Comparison of ENCODE assay signal across 21 mouse cellular contexts in genomic region chr5:151409282-151409681, GRCm38 (mm10). TPM values are rescaled to one million over a fixed set of nuclear protein-coding genes. Genes with fewer than 3 reads are reported as not detected.
DNase-seq lines count a peak whose midpoint lies in the region; ATAC-seq and TF ChIP-seq lines count a peak whose summit lies in the region.
"Had no signal": no experiment of that assay in that cellular context is flagged by ENCODE, and none has a peak within 500 bp of the region (broad histone marks: within the 10 kb centered on the region; RNA-seq: fewer than 3 reads in every experiment).

No protein-coding gene starts in this region.

- intact Hi-C loops in heart, adult 2 months (cut with DNase I) = no loop called here

- peak overlapping the region; percentile 72 for H3K27ac ChIP-seq in kidney, embryonic 15.5 days
- H3K27ac ChIP-seq in kidney, adult 2 months (ENCODE audit: insufficient read depth, low read depth, low read length) = no peak overlapping the region
- no peak overlapping the region for H3K27ac ChIP-seq in forebrain, embryonic 13.5 days
- no peak overlapping the region; the same call in 1 of the 2 replicates for H3K27ac ChIP-seq in hindbrain, embryonic 15.5 days (replicated peaks)
- peak overlapping the region; percentile 71 for H3K27ac ChIP-seq in neural tube, embryonic 13.5 days (replicated peaks)
- H3K27ac ChIP-seq in heart, adult 2 months = no peak overlapping the region
- H3K27ac ChIP-seq: embryonic facial prominence, embryonic 12.5 days; heart, embryonic 13.5 days had no signal

- no peak for DNase-seq in kidney, adult 2 months
- DNase-seq in urinary bladder, postnatal 36 days (ENCODE audit: low spot score in 2 of 2) = no peak
- no peak for DNase-seq in heart, adult 2 months
- no peak for DNase-seq in gastrocnemius, postnatal 4 days (ENCODE audit: low spot score in 2 of 2)
- DNase-seq: adrenal gland, postnatal 25 days; gastrocnemius, postnatal 36 days; kidney, postnatal 4 days; left cerebral cortex, postnatal 4 days; lung, embryonic 14.5 days; right cerebral cortex, adult 18-20 months had no signal

- 38% methylated on average over 1 of the region's 1 CpGs for WGBS in kidney, embryonic 15.5 days
- 46% methylated on average over 1 of the region's 1 CpGs for WGBS in kidney, adult 2 months
- 0% methylated on average over 1 of the region's 1 CpGs for WGBS in forebrain, embryonic 13.5 days
- 9% methylated on average over 1 of the region's 1 CpGs for WGBS in hindbrain, embryonic 15.5 days
- WGBS in neural tube, embryonic 13.5 days = 13% methylated on average over 1 of the region's 1 CpGs
- 61% methylated on average over 1 of the region's 1 CpGs for WGBS in heart, adult 2 months

- H3K4me2 ChIP-seq in kidney, embryonic 15.5 days = no peak overlapping the region
- no peak overlapping the region for H3K4me2 ChIP-seq in forebrain, embryonic 13.5 days
- no peak overlapping the region for H3K4me2 ChIP-seq in hindbrain, embryonic 15.5 days
- no peak overlapping the region for H3K4me2 ChIP-seq in neural tube, embryonic 13.5 days
- H3K4me2 ChIP-seq: embryonic facial prominence, embryonic 12.5 days; heart, embryonic 13.5 days; lung, embryonic 14.5 days had no signal

- no peak for TF ChIP-seq POLR2A in kidney, adult 2 months (IDR thresholded peaks at IDR 0.05; ENCODE audit: low read depth, low read length)
- TF ChIP-seq POLR2A in heart, adult 2 months (IDR thresholded peaks at IDR 0.05; ENCODE audit: insufficient read depth, low read depth, low read length) = no peak

- no peak overlapping the region for H3K4me3 ChIP-seq in kidney, embryonic 15.5 days (replicated peaks)
- no peak overlapping the region for H3K4me3 ChIP-seq in kidney, adult 2 months (ENCODE audit: insufficient read depth, low read depth, low read length)
- H3K4me3 ChIP-seq in forebrain, embryonic 13.5 days = no peak overlapping the region
- no peak overlapping the region for H3K4me3 ChIP-seq in hindbrain, embryonic 15.5 days
- no peak overlapping the region for H3K4me3 ChIP-seq in neural tube, embryonic 13.5 days
- H3K4me3 ChIP-seq in heart, adult 2 months = no peak overlapping the region
- H3K4me3 ChIP-seq: embryonic facial prominence, embryonic 12.5 days; heart, embryonic 13.5 days had no signal

- H3K36me3 ChIP-seq in kidney, embryonic 15.5 days = no peaks in the 10 kb centered on the region
- H3K36me3 ChIP-seq in kidney, adult 2 months (ENCODE audit: control insufficient read depth, insufficient read depth, low read length) = no peaks in the 10 kb centered on the region
- H3K36me3 ChIP-seq in forebrain, embryonic 13.5 days (ENCODE audit: poor library complexity, severe bottlenecking) = no peaks in the 10 kb centered on the region
- H3K36me3 ChIP-seq in hindbrain, embryonic 15.5 days = no peaks in the 10 kb centered on the region
- no peaks in the 10 kb centered on the region for H3K36me3 ChIP-seq in neural tube, embryonic 13.5 days
- H3K36me3 ChIP-seq in heart, adult 2 months (ENCODE audit: control insufficient read depth, insufficient read depth, low read length) = no peaks in the 10 kb centered on the region
- H3K36me3 ChIP-seq: embryonic facial prominence, embryonic 12.5 days; G1E; heart, embryonic 13.5 days had no signal

- ATAC-seq in kidney, embryonic 15.5 days (replicated peaks; ENCODE audit: low FRiP score) = no peak
- ATAC-seq in forebrain, embryonic 13.5 days = peak; percentile 89
- ATAC-seq in hindbrain, embryonic 15.5 days (ENCODE audit: low FRiP score, low read depth) = peak; percentile 81
- ATAC-seq in neural tube, embryonic 13.5 days (ENCODE audit: low read depth) = peak; percentile 80

- H3K9ac ChIP-seq in kidney, embryonic 15.5 days = no peak overlapping the region
- H3K9ac ChIP-seq in forebrain, embryonic 13.5 days = no peak overlapping the region
- no peak overlapping the region for H3K9ac ChIP-seq in hindbrain, embryonic 15.5 days
- H3K9ac ChIP-seq in neural tube, embryonic 13.5 days = no peak overlapping the region
- no peak overlapping the region for H3K9ac ChIP-seq in heart, adult 2 months (ENCODE audit: low read depth, low read length)
- H3K9ac ChIP-seq: embryonic facial prominence, embryonic 12.5 days; heart, embryonic 13.5 days; lung, embryonic 14.5 days had no signal

- H3K79me2 ChIP-seq in heart, adult 2 months (replicated peaks; ENCODE audit: control insufficient read depth, insufficient read depth, low read length) = no peaks in the 10 kb centered on the region

- no peaks in the 10 kb centered on the region for H3K9me3 ChIP-seq in kidney, embryonic 15.5 days (replicated peaks)
- H3K9me3 ChIP-seq in forebrain, embryonic 13.5 days (replicated peaks) = no peaks in the 10 kb centered on the region
- H3K9me3 ChIP-seq in hindbrain, embryonic 15.5 days = no peaks in the 10 kb centered on the region
- no peaks in the 10 kb centered on the region for H3K9me3 ChIP-seq in neural tube, embryonic 13.5 days
- H3K9me3 ChIP-seq: embryonic facial prominence, embryonic 12.5 days; G1E; heart, embryonic 13.5 days had no signal

- H3K4me1 ChIP-seq in kidney, embryonic 15.5 days = peaks cover 16% of the 10 kb centered on the region
- no peaks in the 10 kb centered on the region for H3K4me1 ChIP-seq in kidney, adult 2 months (ENCODE audit: control insufficient read depth, insufficient read depth, low read length)
- peaks cover 38% of the 10 kb centered on the region for H3K4me1 ChIP-seq in forebrain, embryonic 13.5 days
- H3K4me1 ChIP-seq in hindbrain, embryonic 15.5 days (replicated peaks) = peaks cover 4% of the 10 kb centered on the region
- H3K4me1 ChIP-seq in neural tube, embryonic 13.5 days (replicated peaks) = peaks cover 32% of the 10 kb centered on the region
- peaks cover 4% of the 10 kb centered on the region; the same call in 1 of the 2 replicates for H3K4me1 ChIP-seq in heart, adult 2 months (ENCODE audit: control insufficient read depth, insufficient read depth, low read length)
- H3K4me1 ChIP-seq: embryonic facial prominence, embryonic 12.5 days had no signal

- no peak for TF ChIP-seq CTCF in kidney, adult 2 months (conservative IDR thresholded peaks at IDR 0.05; ENCODE audit: insufficient read depth, insufficient read length, low read depth, low read length)
- no peak for TF ChIP-seq CTCF in heart, adult 2 months (IDR thresholded peaks at IDR 0.05)

- no peak for TF ChIP-seq EP300 in heart, adult 2 months (IDR thresholded peaks at IDR 0.05; ENCODE audit: insufficient read depth, low read depth, low read length)

- no peaks in the 10 kb centered on the region for H3K27me3 ChIP-seq in kidney, embryonic 15.5 days
- H3K27me3 ChIP-seq in kidney, adult 2 months (replicated peaks; ENCODE audit: control insufficient read depth, insufficient read depth, low read length) = no peaks in the 10 kb centered on the region
- H3K27me3 ChIP-seq in forebrain, embryonic 13.5 days = peaks cover 30% of the 10 kb centered on the region
- no peaks in the 10 kb centered on the region for H3K27me3 ChIP-seq in hindbrain, embryonic 15.5 days
- H3K27me3 ChIP-seq in neural tube, embryonic 13.5 days = no peaks in the 10 kb centered on the region
- H3K27me3 ChIP-seq in heart, adult 2 months (ENCODE audit: control insufficient read depth, insufficient read depth, low read length) = no peaks in the 10 kb centered on the region
- H3K27me3 ChIP-seq: embryonic facial prominence, embryonic 12.5 days; heart, embryonic 13.5 days had no signal

RNA-seq across cellular contexts. Expression of gene Gm42906, which starts 18.7 kb away (rescaled TPM):
- not detected in 2 replicates for polyA plus RNA-seq in kidney, embryonic 15.5 days (2015; fragmentation: Nextera tagmentation; extraction: Ambion mirVana)
- polyA plus RNA-seq in kidney, adult 2 months (2012; rRNA removed) = not detected in 2 replicates
- not detected in 2 replicates for polyA plus RNA-seq in forebrain, embryonic 13.5 days (2015; fragmentation: Nextera tagmentation; extraction: Ambion mirVana)
- polyA plus RNA-seq in hindbrain, embryonic 15.5 days (2015; fragmentation: Nextera tagmentation; extraction: Ambion mirVana) = not detected in 2 replicates
- not detected in 2 replicates for polyA plus RNA-seq in neural tube, embryonic 13.5 days (2015; fragmentation: Nextera tagmentation; extraction: Ambion mirVana)
- total RNA-seq in heart, adult 2 months (2021) = 1 to 10 TPM in 1 of 2 experiments, not detected in 1; 2.9 TPM
- polyA plus RNA-seq in heart, adult 2 months (2012; rRNA removed) = not detected in 2 replicates
- total RNA-seq in gastrocnemius, postnatal 4 days (2021) = not detected
- total RNA-seq: G1E; gastrocnemius, postnatal 36 days; layer of hippocampus, postnatal 25 days; left cerebral cortex, postnatal 4 days had no signal
- polyA plus RNA-seq: C2C12; embryonic facial prominence, embryonic 12.5 days; G1E; heart, embryonic 13.5 days; lung, embryonic 14.5 days; spleen, adult 2 months; thymus, postnatal 0 days had no signal

Comparison
In these comparisons a context has a peak if more than half of its experiments do, and no peak if none do; other contexts are left out.
1. H3K27ac ChIP-seq: peak in kidney, embryonic 15.5 days (single experiment) and neural tube, embryonic 13.5 days (single experiment); none in kidney, adult 2 months (single experiment), forebrain, embryonic 13.5 days (single experiment), hindbrain, embryonic 15.5 days (single experiment) and heart, adult 2 months (single experiment).